Mouse (Mus musculus) CH12.LX (cell line): ENCODE results near the gene Dcxr. TPM values are rescaled to one million over a fixed set of nuclear protein-coding genes. Genes with fewer than 3 reads are reported as not detected.

ENCODE experiments used
- DNase-seq: peaks from one replicate; pipeline ENCODE4 v3.0.0-alpha.2; 2013; ENCODE audit errors: extremely low read depth
- H3K27ac ChIP-seq: 2 replicates; pipeline ENCODE4 v1.5.1; 2012; ENCODE audit warnings: low read depth, mild to moderate bottlenecking, control low read depth, moderate library complexity; ENCODE audit not compliant: insufficient read depth
- H3K27me3 ChIP-seq: replicated peaks from 2 replicates; pipeline ENCODE3; 2012; ENCODE audit warnings: inconsistent platforms
- H3K36me3 ChIP-seq, 2 experiments: replicated peaks in 1 of 2; 2 replicates each; pipeline versions ENCODE3 to v1.6.1; 2012; ENCODE audit warnings: inconsistent platforms in 1 of 2, low read length in 1 of 2, mild to moderate bottlenecking in 1 of 2, mixed read lengths in 1 of 2, moderate library complexity in 1 of 2; ENCODE audit not compliant: control insufficient read depth in 1 of 2, insufficient read depth in 1 of 2
- H3K4me1 ChIP-seq, 2 experiments: 2 replicates each; pipeline ENCODE4 v1.6.1; 2012; ENCODE audit warnings: inconsistent platforms in 1 of 2, moderate library complexity in 1 of 2; ENCODE audit not compliant: insufficient read depth in 2 of 2, control insufficient read depth in 1 of 2
- H3K4me2 ChIP-seq: 2 replicates; pipeline ENCODE4 v1.6.1; 2012; ENCODE audit warnings: low read depth, mild to moderate bottlenecking, control low read depth; ENCODE audit not compliant: poor library complexity, insufficient read depth, severe bottlenecking
- H3K4me3 ChIP-seq, 3 experiments: fragments of 150-350 bp in 1 of 3; sonication (generic) in 1 of 3; replicated peaks in 1 of 3; 2 replicates each; pipeline versions ENCODE3 to v1.5.1; 2011 to 2012; ENCODE audit warnings: low read depth in 2 of 3, low read length in 2 of 3, mild to moderate bottlenecking in 2 of 3, moderate library complexity in 2 of 3, control low read depth in 1 of 3, improper control_type of control experiment in 1 of 3, inconsistent platforms in 1 of 3, mixed read lengths in 1 of 3; ENCODE audit not compliant: poor library complexity in 1 of 3
- H3K79me2 ChIP-seq: replicated peaks from 2 replicates; pipeline ENCODE4 v1.6.1; 2012; ENCODE audit warnings: mild to moderate bottlenecking, moderate library complexity; ENCODE audit not compliant: control insufficient read depth, poor library complexity, insufficient read depth, severe bottlenecking; ENCODE audit errors: extremely low read depth
- H3K9ac ChIP-seq: 2 replicates; pipeline ENCODE4 v1.6.1; 2012; ENCODE audit warnings: low read depth, mild to moderate bottlenecking, control low read depth, moderate library complexity; ENCODE audit not compliant: insufficient read depth
- H3K9me3 ChIP-seq: replicated peaks from 2 replicates; pipeline ENCODE3; 2012; ENCODE audit warnings: low read length, inconsistent platforms, mixed read lengths
- BHLHE40 ChIP-seq: IDR thresholded peaks from 2 replicates; pipeline ENCODE4 v1.6.1; 2011; ENCODE audit warnings: mild to moderate bottlenecking, low read depth, low read length, improper control_type of control experiment
- CHD1 ChIP-seq: IDR thresholded peaks from 2 replicates; pipeline ENCODE4 v1.6.1; 2012; ENCODE audit warnings: low read depth, low read length, improper control_type of control experiment, inconsistent platforms
- CHD2 ChIP-seq: IDR thresholded peaks from 2 replicates; pipeline ENCODE4 v1.6.1; 2011; ENCODE audit warnings: low read length, improper control_type of control experiment
- CTCF ChIP-seq, 2 experiments: IDR thresholded peaks in 1 of 2; conservative IDR thresholded peaks in 1 of 2; 2 replicates each; pipeline ENCODE4 v1.5.1; 2011 to 2012; ENCODE audit warnings: low read depth in 2 of 2, low read length in 2 of 2, improper control_type of control experiment in 1 of 2, inconsistent platforms in 1 of 2, mild to moderate bottlenecking in 1 of 2, moderate library complexity in 1 of 2
- ELF1 ChIP-seq: IDR thresholded peaks from 2 replicates; pipeline ENCODE4 v1.6.1; 2014; ENCODE audit warnings: low read depth, mild to moderate bottlenecking, inconsistent platforms, low read length, improper control_type of control experiment
- EP300 ChIP-seq: IDR thresholded peaks from 2 replicates; pipeline ENCODE4 v1.6.1; 2011; ENCODE audit warnings: low read length, improper control_type of control experiment
- ETS1 ChIP-seq: conservative IDR thresholded peaks from 2 replicates; pipeline ENCODE4 v1.6.1; 2012; ENCODE audit warnings: low read depth, mild to moderate bottlenecking, inconsistent platforms, low read length, improper control_type of control experiment, moderate library complexity
- GABPA ChIP-seq: IDR thresholded peaks from 2 replicates; pipeline ENCODE4 v1.6.1; 2012; ENCODE audit warnings: low read depth, low read length, improper control_type of control experiment, inconsistent platforms; ENCODE audit not compliant: insufficient replicate concordance
- JUN ChIP-seq: IDR thresholded peaks from 2 replicates; pipeline ENCODE4 v1.6.1; 2011; ENCODE audit warnings: low read depth, mild to moderate bottlenecking, low read length, improper control_type of control experiment, moderate library complexity; ENCODE audit not compliant: insufficient read depth
- JUND ChIP-seq: conservative IDR thresholded peaks from 2 replicates; pipeline ENCODE4 v1.6.1; 2011; ENCODE audit warnings: low read depth, low read length, improper control_type of control experiment
- MAFK ChIP-seq: IDR thresholded peaks from 2 replicates; pipeline ENCODE4 v1.6.1; 2011; ENCODE audit warnings: low read length, improper control_type of control experiment; ENCODE audit not compliant: insufficient replicate concordance
- NELFE ChIP-seq: IDR thresholded peaks from 2 replicates; pipeline ENCODE4 v1.6.1; 2011; ENCODE audit warnings: low read depth, low read length, improper control_type of control experiment
- PAX5 ChIP-seq: IDR thresholded peaks from 2 replicates; pipeline ENCODE4 v1.6.1; 2012; ENCODE audit warnings: low read length, inconsistent platforms, mixed read lengths
- POLR2A ChIP-seq: IDR thresholded peaks from 2 replicates; pipeline ENCODE4 v1.6.1; 2011; ENCODE audit warnings: low read depth, mild to moderate bottlenecking, improper control_type of control experiment, low read length
- POLR2AphosphoS2 ChIP-seq: IDR thresholded peaks from 2 replicates; pipeline ENCODE4 v1.6.1; 2011; ENCODE audit warnings: low read depth, low read length, improper control_type of control experiment
- TBP ChIP-seq: conservative IDR thresholded peaks from 2 replicates; pipeline ENCODE4 v1.6.1; 2011; ENCODE audit warnings: low read depth, low read length, improper control_type of control experiment
- TCF12 ChIP-seq: IDR thresholded peaks from 2 replicates; pipeline ENCODE4 v1.6.1; 2014; ENCODE audit warnings: low read depth, mild to moderate bottlenecking, inconsistent platforms, low read length, improper control_type of control experiment
- UBTF ChIP-seq: IDR thresholded peaks from 2 replicates; pipeline ENCODE4 v1.6.1; 2012; ENCODE audit warnings: low read depth, mild to moderate bottlenecking, inconsistent platforms, low read length, improper control_type of control experiment, moderate library complexity
- USF2 ChIP-seq: conservative IDR thresholded peaks from 2 replicates; pipeline ENCODE4 v1.6.1; 2011; ENCODE audit warnings: low read depth, low read length, improper control_type of control experiment
- ZC3H11A ChIP-seq: IDR thresholded peaks from 2 replicates; pipeline ENCODE4 v1.6.1; 2012; ENCODE audit warnings: low read depth, mild to moderate bottlenecking, inconsistent platforms, low read length, improper control_type of control experiment
- ZKSCAN1 ChIP-seq: IDR thresholded peaks from 2 replicates; pipeline ENCODE4 v1.6.1; 2012; ENCODE audit warnings: low read depth, inconsistent platforms, low read length, improper control_type of control experiment, borderline replicate concordance
- ZMIZ1 ChIP-seq: IDR thresholded peaks from 2 replicates; pipeline ENCODE4 v1.6.1; 2012; ENCODE audit warnings: low read depth, mild to moderate bottlenecking, inconsistent platforms, low read length, improper control_type of control experiment
- dilution Hi-C: fragments of 300-500 bp; cut with MboI; formaldehyde crosslinking; loops from 2 replicates; pipeline ENCODE4 v1.14.3; 2020; ENCODE audit warnings: low sequenced_read_pairs; ENCODE audit not compliant: extremely low pct_unique_long_range_greater_than_20kb, extremely low pct_ligation_motif_present
- in situ Hi-C: fragments of 300-500 bp; cut with MboI; formaldehyde crosslinking; loops from 3 replicates; pipeline ENCODE4 v1.14.3; 2019; ENCODE audit warnings: low sequenced_read_pairs, low pct_ligation_motif_present, low pct_unique_long_range_greater_than_20kb, mixed read lengths
- polyA plus RNA-seq: library from polyadenylated mRNA; unstranded; fragments of >175 nt; gene quantifications from 2 replicates; pipeline ENCODE4 v1.2.1, GENCODE M21; 2012; ENCODE audit warnings: low read depth; ENCODE audit not compliant: insufficient read length
- total RNA-seq, 2 experiments: library from RNA; depleted of rRNA; stranded (reverse); fragments of 300-350 nt in 1 of 2; fragments of >200 nt in 1 of 2; gene quantifications; 2 replicates each; pipeline ENCODE4 v1.2.3; 2012 to 2014

Dcxr gene
- total and polyA plus RNA-seq, 3 experiments, result 23.3 to 74.7 (median 24.1) TPM

- Histone ChIP-seq H3K27me3 (peaks cover 20% of the 10 kb centered on the region), H3K4me3 (no peak overlapping the region), H3K79me2 (no peaks in the 10 kb centered on the region), H3K9me3 (peaks cover 41% of the 10 kb centered on the region), H3K27ac (no peak overlapping the region), H3K4me2 (no peak overlapping the region), H3K4me1 (peaks cover 0 to 3% of the 10 kb centered on the region in 2 experiments; a peak in 1 of 4 replicates), H3K36me3 (no peaks in the 10 kb centered on the region), H3K9ac (no peak overlapping the region)
- DNase-seq, result no peak
- TF ChIP-seq ZKSCAN1, result no peak
- no peak for TF ChIP-seq CTCF (conservative IDR thresholded peaks at IDR 0.05 in 1 of 2, IDR thresholded peaks at IDR 0.05 in 1 of 2; ENCODE audit: low read depth in 2 of 2, low read length in 2 of 2)
- TF ChIP-seq ZMIZ1, result no peak
- no peak for TF ChIP-seq CHD2
- TF ChIP-seq EP300, result no peak
- no peak for TF ChIP-seq ZC3H11A
- TF ChIP-seq GABPA, result no peak
- TF ChIP-seq CHD1, result no peak
- no peak for TF ChIP-seq MAFK
- in situ Hi-C loops (no loop called here), dilution Hi-C loops (no loop called here)
Measured at GRCm38 (mm10) chr11:120761811-120762671, 35.0 kb upstream of the Dcxr start.

GRCm38 (mm10) chr11:120760236-120760635 is 33.2 kb upstream of the Dcxr start:
- H3K27ac ChIP-seq, result no peak overlapping the region
- H3K4me2 ChIP-seq, result no peak overlapping the region
- dilution Hi-C loops (no loop called here), in situ Hi-C loops (no loop called here)
- TF ChIP-seq BHLHE40 (no peak), CTCF (conservative IDR thresholded peaks at IDR 0.05 in 1 of 2, IDR thresholded peaks at IDR 0.05 in 1 of 2; ENCODE audit: low read depth in 2 of 2, low read length in 2 of 2) (no peak), ETS1 (no peak), TBP (no peak), ELF1 (no peak), UBTF (no peak), NELFE (no peak), GABPA (no peak), JUND (no peak), USF2 (no peak), POLR2A (no peak), JUN (no peak), TCF12 (no peak), PAX5 (no peak), POLR2AphosphoS2 (no peak)
- TF ChIP-seq, all 38 proteins: peak for 0
- H3K9me3 ChIP-seq, result peaks cover 44% of the 10 kb centered on the region
- H3K4me3 ChIP-seq, result no peak overlapping the region
- H3K36me3 ChIP-seq, result no peaks in the 10 kb centered on the region
- H3K9ac ChIP-seq, result no peak overlapping the region
- no peak for DNase-seq
- no peaks in the 10 kb centered on the region for H3K79me2 ChIP-seq
- H3K27me3 ChIP-seq, result peaks cover 13% of the 10 kb centered on the region
- peaks cover 0 to 2% of the 10 kb centered on the region in 2 experiments; a peak in 1 of 4 replicates for H3K4me1 ChIP-seq
